Mouse (Mus musculus) ES-E14 (cell line): ENCODE measurements around the gene Actrt2. TPM values are rescaled to one million over a fixed set of nuclear protein-coding genes. Genes with fewer than 3 reads are reported as not detected.

Source experiments
- DNase-seq: peaks from one replicate; pipeline ENCODE4 v3.0.0-alpha.2; 2013; ENCODE audit warnings: low read depth, low spot score
- H3K27ac ChIP-seq: 2 replicates; pipeline ENCODE4 v1.5.1; 2012; ENCODE audit warnings: low read depth, mild to moderate bottlenecking, low read length, moderate library complexity, mixed read lengths; ENCODE audit not compliant: poor library complexity, insufficient read depth, severe bottlenecking
- H3K36me3 ChIP-seq: 2 replicates; pipeline ENCODE4 v1.6.1; 2012; ENCODE audit warnings: mild to moderate bottlenecking, low read length, moderate library complexity, mixed read lengths; ENCODE audit not compliant: control insufficient read depth, poor library complexity, insufficient read depth, severe bottlenecking
- H3K4me1 ChIP-seq, 2 experiments: fragments of 150-350 bp in 1 of 2; sonication (generic) in 1 of 2; 2 replicates each; pipeline ENCODE4 v1.6.1; 2012; ENCODE audit warnings: low read length in 2 of 2, mild to moderate bottlenecking in 1 of 2, mixed read lengths in 1 of 2; ENCODE audit not compliant: control insufficient read depth in 2 of 2, insufficient read depth in 2 of 2, poor library complexity in 1 of 2
- H3K4me3 ChIP-seq, 2 experiments: fragments of 150-350 bp in 1 of 2; sonication (generic) in 1 of 2; 2 replicates each; pipeline ENCODE4 v1.5.1; 2012; ENCODE audit warnings: low read length in 2 of 2, low read depth in 1 of 2, mild to moderate bottlenecking in 1 of 2, mixed read lengths in 1 of 2; ENCODE audit not compliant: insufficient read depth in 1 of 2, poor library complexity in 1 of 2, severe bottlenecking in 1 of 2
- H3K9ac ChIP-seq: 2 replicates; pipeline ENCODE4 v1.6.1; 2012; ENCODE audit warnings: low read depth, mild to moderate bottlenecking, low read length, mixed read lengths; ENCODE audit not compliant: poor library complexity, insufficient read depth, severe bottlenecking
- H3K9me3 ChIP-seq: fragments of 150-350 bp; sonication (generic); 2 replicates; pipeline ENCODE4 v1.6.1; 2012; ENCODE audit warnings: low read depth, mild to moderate bottlenecking, low read length; ENCODE audit not compliant: control insufficient read depth, insufficient read depth
- CHD2 ChIP-seq: IDR thresholded peaks from 2 replicates; pipeline ENCODE4 v1.6.1; 2014; ENCODE audit warnings: mild to moderate bottlenecking, low read depth, low read length, inconsistent platforms
- HCFC1 ChIP-seq: IDR thresholded peaks from 2 replicates; pipeline ENCODE4 v1.6.1; 2012; ENCODE audit warnings: low read length, inconsistent platforms, borderline replicate concordance; ENCODE audit not compliant: insufficient read depth
- MAFK ChIP-seq: IDR thresholded peaks from 2 replicates; pipeline ENCODE4 v1.6.1; 2014; ENCODE audit warnings: mild to moderate bottlenecking, low read depth, low read length, inconsistent platforms; ENCODE audit not compliant: insufficient read depth
- ZC3H11A ChIP-seq: IDR thresholded peaks from 2 replicates; pipeline ENCODE4 v1.6.1; 2012; ENCODE audit warnings: low read depth, mild to moderate bottlenecking, inconsistent platforms, low read length, borderline replicate concordance
- ZNF384 ChIP-seq: IDR thresholded peaks from 2 replicates; pipeline ENCODE4 v1.6.1; 2012; ENCODE audit warnings: low read depth, low read length, inconsistent platforms
- in situ Hi-C, 2 experiments: fragments of 600-800 bp; cut with MboI; formaldehyde crosslinking; loops; one replicate each; pipeline ENCODE4 v1.15.1; 2025; ENCODE audit warnings: low sequenced_read_pairs in 2 of 2, inconsistent platforms in 1 of 2; ENCODE audit not compliant: unreplicated experiment in 2 of 2
- total RNA-seq: library from RNA; depleted of rRNA; stranded (reverse); fragments of 300-350 nt; gene quantifications from 2 replicates; pipeline ENCODE4 v1.2.3, GENCODE M21; 2012

Actrt2 gene
- total RNA-seq, 1 experiment, result not detected

GRCm38 (mm10) chr4:154703426-154704070 lies 35.9 kb upstream of the Actrt2 start:
- Histone ChIP-seq H3K9ac (no peak overlapping the region), H3K36me3 (no peaks in the 10 kb centered on the region), H3K9me3 (no peaks in the 10 kb centered on the region), H3K4me1 (no peaks in the 10 kb centered on the region), H3K4me3 (no peak overlapping the region), H3K27ac (no peak overlapping the region)
- in situ Hi-C loops, result no loop called here
- TF ChIP-seq MAFK (no peak), HCFC1 (no peak), ZC3H11A (no peak), ZNF384 (no peak), CHD2 (no peak)
- DNase-seq, result no peak

- Histone ChIP-seq H3K36me3 (no peaks in the 10 kb centered on the region), H3K9me3 (no peaks in the 10 kb centered on the region), H3K9ac (no peak overlapping the region), H3K27ac (no peak overlapping the region), H3K4me1 (no peaks in the 10 kb centered on the region), H3K4me3 (no peak overlapping the region)
- TF ChIP-seq HCFC1 (no peak), MAFK (no peak), CHD2 (no peak), ZC3H11A (no peak), ZNF384 (no peak)
- no peak for DNase-seq
- in situ Hi-C loops, result no loop called here
Observed at GRCm38 (mm10) chr4:154702931-154703330, 35.3 kb upstream of the Actrt2 start.

GRCm38 (mm10) chr4:154702186-154702585 lies 34.5 kb upstream of the Actrt2 start:
- TF ChIP-seq ZC3H11A (no peak), ZNF384 (no peak), MAFK (no peak), HCFC1 (no peak), CHD2 (no peak)
- no peak overlapping the region for H3K9ac ChIP-seq
- DNase-seq, result no peak
- no peaks in the 10 kb centered on the region for H3K4me1 ChIP-seq
- H3K9me3 ChIP-seq, result no peaks in the 10 kb centered on the region
- H3K4me3 ChIP-seq, result no peak overlapping the region
- H3K36me3 ChIP-seq, result no peaks in the 10 kb centered on the region
- no peak overlapping the region for H3K27ac ChIP-seq
- in situ Hi-C loops, result no loop called here

- Histone ChIP-seq H3K9me3 (no peaks in the 10 kb centered on the region), H3K36me3 (no peaks in the 10 kb centered on the region), H3K27ac (no peak overlapping the region), H3K4me1 (no peaks in the 10 kb centered on the region), H3K9ac (no peak overlapping the region), H3K4me3 (no peak overlapping the region)
- no peak for DNase-seq
- TF ChIP-seq MAFK (no peak), ZC3H11A (no peak), HCFC1 (no peak), CHD2 (no peak), ZNF384 (no peak)
- in situ Hi-C loops, result no loop called here
Observed at GRCm38 (mm10) chr4:154700921-154701412, 33.3 kb upstream of the Actrt2 start.
